In the genomic region with DNA sequence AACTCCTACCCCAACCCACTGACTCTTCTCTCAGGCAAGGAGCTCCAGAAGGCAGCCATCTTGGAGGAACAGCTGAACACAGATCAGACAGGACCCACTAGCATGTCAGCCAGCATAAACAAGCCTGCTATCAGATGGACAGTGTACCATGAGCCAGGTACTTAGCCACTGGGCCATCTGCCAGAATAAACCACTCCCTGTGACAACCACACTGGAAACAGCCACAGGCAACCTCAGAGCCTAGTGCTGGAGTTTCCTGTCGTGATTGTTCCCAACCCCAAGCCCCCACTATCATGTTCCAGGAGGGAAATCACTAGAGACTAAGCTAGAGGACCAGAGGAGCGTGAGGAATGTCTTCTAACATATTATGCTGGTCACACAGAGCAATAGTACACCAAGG, we compare ENCODE assay signal across 20 mouse cellular contexts. TPM values are rescaled to one million over a fixed set of nuclear protein-coding genes. Genes with fewer than 3 reads are reported as not detected.
DNase-seq lines count a peak whose midpoint lies in the region; ATAC-seq and TF ChIP-seq lines count a peak whose summit lies in the region.
"Had no signal": no experiment of that assay in that cellular context is flagged by ENCODE, and none has a peak within 500 bp of the region (broad histone marks: within the 10 kb centered on the region; RNA-seq: fewer than 3 reads in every experiment).

No protein-coding gene starts in this region.

- no peak overlapping the region for H3K27ac ChIP-seq in embryonic facial prominence, embryonic 12.5 days
- peak overlapping the region; percentile 32; the same call in 1 of the 2 replicates for H3K27ac ChIP-seq in heart, postnatal 0 days (ENCODE audit: low read depth)
- H3K27ac ChIP-seq: embryonic facial prominence, embryonic 13.5 days; hindbrain, embryonic 13.5 days; intestine, embryonic 15.5 days; limb, embryonic 15.5 days; neural tube, embryonic 15.5 days had no signal

- WGBS in embryonic facial prominence, embryonic 12.5 days, result 53% methylated on average over 2 of the region's 2 CpGs
- 11% methylated on average over 2 of the region's 2 CpGs for whole genome bisulfite sequencing in heart, postnatal 0 days

- no peaks in the 10 kb centered on the region for H3K27me3 ChIP-seq in embryonic facial prominence, embryonic 12.5 days
- H3K27me3 ChIP-seq in heart, postnatal 0 days (ENCODE audit: control insufficient read depth, insufficient read depth, low read length), result no peaks in the 10 kb centered on the region
- H3K27me3 ChIP-seq: embryonic facial prominence, embryonic 13.5 days; hindbrain, embryonic 13.5 days; intestine, embryonic 15.5 days; limb, embryonic 15.5 days; neural tube, embryonic 15.5 days had no signal

- ATAC-seq in embryonic facial prominence, embryonic 12.5 days (ENCODE audit: insufficient number of reproducible peaks, insufficient read depth, low FRiP score, low TSS enrichment), result peak; percentile 29; the same call in 1 of the 2 replicates
- ATAC-seq in heart, postnatal 0 days (ENCODE audit: insufficient read depth, low read depth), result peak; percentile 53
- ATAC-seq: CD4-positive, CD25-positive, alpha-beta regulatory T cell, adult 4 months; forebrain, postnatal 0 days; intestine, embryonic 15.5 days had no signal

- H3K9ac ChIP-seq in embryonic facial prominence, embryonic 12.5 days, result no peak overlapping the region
- no peak overlapping the region for H3K9ac ChIP-seq in heart, postnatal 0 days (replicated peaks; ENCODE audit: low read depth, low read length)
- H3K9ac ChIP-seq: embryonic facial prominence, embryonic 13.5 days; forebrain, postnatal 0 days; hindbrain, embryonic 13.5 days; intestine, embryonic 15.5 days; limb, embryonic 15.5 days; neural tube, embryonic 15.5 days had no signal

- intact Hi-C loops in heart, postnatal 25 days (cut with DNase I), result loop anchor here (10.0 kb wide), 1 partner anchor 759 kb away; no protein-coding TSS in a partner anchor

- H3K4me2 ChIP-seq in embryonic facial prominence, embryonic 12.5 days (replicated peaks), result no peak overlapping the region
- H3K4me2 ChIP-seq in heart, postnatal 0 days (ENCODE audit: low read depth, low read length), result no peak overlapping the region
- H3K4me2 ChIP-seq: embryonic facial prominence, embryonic 13.5 days; hindbrain, embryonic 13.5 days; intestine, embryonic 15.5 days; limb, embryonic 15.5 days; neural tube, embryonic 15.5 days had no signal

- peak; percentile 95 for DNase-seq in heart, adult 11 months
- DNase-seq in heart, postnatal 25 days (ENCODE audit: low spot score), result no peak
- peak; percentile 55 for DNase-seq in kidney, postnatal 14 days
- DNase-seq in kidney, postnatal 10 days, result no peak
- DNase-seq in heart, postnatal 0 days (ENCODE audit: low spot score), result no peak
- DNase-seq in ovary, adult 18-20 months (ENCODE audit: low spot score), result no peak
- DNase-seq: forebrain, postnatal 0 days; layer of hippocampus, postnatal 36 days; midbrain, embryonic 14.5 days; retina, postnatal 1 day had no signal

- H3K9me3 ChIP-seq in embryonic facial prominence, embryonic 12.5 days, result no peaks in the 10 kb centered on the region
- H3K9me3 ChIP-seq in heart, postnatal 0 days (replicated peaks; ENCODE audit: control insufficient read depth, low read length), result no peaks in the 10 kb centered on the region
- H3K9me3 ChIP-seq: embryonic facial prominence, embryonic 13.5 days; intestine, embryonic 15.5 days; limb, embryonic 15.5 days; neural tube, embryonic 15.5 days had no signal

- no peak overlapping the region for H3K4me3 ChIP-seq in embryonic facial prominence, embryonic 12.5 days
- H3K4me3 ChIP-seq in heart, postnatal 0 days (ENCODE audit: low read depth, low read length), result no peak overlapping the region
- H3K4me3 ChIP-seq: embryonic facial prominence, embryonic 13.5 days; hindbrain, embryonic 13.5 days; intestine, embryonic 15.5 days; limb, embryonic 15.5 days; myocyte; neural tube, embryonic 15.5 days had no signal

- no peaks in the 10 kb centered on the region for H3K4me1 ChIP-seq in embryonic facial prominence, embryonic 12.5 days
- peaks cover 21% of the 10 kb centered on the region for H3K4me1 ChIP-seq in heart, postnatal 0 days (ENCODE audit: control insufficient read depth, insufficient read depth)

- TF ChIP-seq CTCF in heart, postnatal 0 days (IDR thresholded peaks at IDR 0.05; ENCODE audit: low read depth), result no peak

- no peak; the same call in 1 of the 2 replicates for TF ChIP-seq EP300 in heart, postnatal 0 days (IDR thresholded peaks at IDR 0.05; ENCODE audit: low read depth)

- H3K36me3 ChIP-seq in embryonic facial prominence, embryonic 12.5 days, result no peaks in the 10 kb centered on the region
- no peaks in the 10 kb centered on the region for H3K36me3 ChIP-seq in heart, postnatal 0 days (replicated peaks; ENCODE audit: control insufficient read depth, insufficient read depth, low read length)
- H3K36me3 ChIP-seq: embryonic facial prominence, embryonic 13.5 days; G1E; hindbrain, embryonic 13.5 days; intestine, embryonic 15.5 days; limb, embryonic 15.5 days; neural tube, embryonic 15.5 days had no signal

RNA-seq across cellular contexts. Expression of gene Bdkrb2, which starts 39.3 kb away (rescaled TPM):
- under 1 TPM; 0.59 to 0.88 TPM for total RNA-seq in heart, postnatal 25 days (2021)
- 0.99 and 1.1 TPM in 2 replicates for polyA plus RNA-seq in embryonic facial prominence, embryonic 12.5 days (2016; fragmentation: Nextera tagmentation; extraction: Ambion mirVana)
- 0.54 and 4.0 TPM in 2 replicates for total RNA-seq in heart, postnatal 0 days (2014; rRNA removed; ENCODE audit: low replicate concordance)
- 0.60 and 0.71 TPM in 2 replicates for polyA plus RNA-seq in heart, postnatal 0 days (2015; fragmentation: Nextera tagmentation; extraction: Ambion mirVana)
- total RNA-seq: megakaryocyte, adult 5-6 weeks had no signal
- polyA plus RNA-seq: CD4-positive, CD25-positive, alpha-beta regulatory T cell, adult 4 months had no signal

Comparison
In these comparisons a context has a peak if more than half of its experiments do, and no peak if none do; other contexts are left out.
1. DNase-seq: peak in heart, adult 11 months (single experiment) and kidney, postnatal 14 days (single experiment); none in heart, postnatal 25 days (single experiment), kidney, postnatal 10 days (single experiment), heart, postnatal 0 days (single experiment) and ovary, adult 18-20 months (single experiment).